Mouse (Mus musculus) C2C12 (cell line): ENCODE measurements around the gene Tiprl. TPM values are rescaled to one million over a fixed set of nuclear protein-coding genes. Genes with fewer than 3 reads are reported as not detected.

ENCODE experiments used
- H3K27me3 ChIP-seq: one replicate; pipeline ENCODE4 v1.6.1; 2011; ENCODE audit not compliant: control insufficient read depth, insufficient read depth, insufficient read length
- H3K36me3 ChIP-seq: one replicate; pipeline ENCODE4 v1.6.1; 2011; ENCODE audit not compliant: control insufficient read depth, insufficient read depth
- H3K4me3 ChIP-seq: one replicate; pipeline ENCODE4 v1.5.1; 2011; ENCODE audit warnings: mild to moderate bottlenecking, control low read depth; ENCODE audit not compliant: poor library complexity, insufficient read depth, severe bottlenecking
- H3K79me2 ChIP-seq: one replicate; pipeline ENCODE4 v1.6.1; 2011; ENCODE audit not compliant: control insufficient read depth, insufficient read depth
- H3K79me3 ChIP-seq: one replicate; pipeline ENCODE4 v1.6.1; 2011; ENCODE audit warnings: low read depth, control low read depth
- H3ac ChIP-seq: one replicate; pipeline ENCODE3; 2011; ENCODE audit warnings: low read depth; ENCODE audit not compliant: control insufficient read depth, insufficient read length
- CEBPB ChIP-seq: IDR thresholded peaks from one replicate; pipeline ENCODE4 v1.6.1; 2011; ENCODE audit warnings: low read depth, mild to moderate bottlenecking, control low read depth, moderate library complexity
- CTCF ChIP-seq: IDR thresholded peaks from one replicate; pipeline ENCODE4 v1.5.1; 2011; ENCODE audit not compliant: control insufficient read depth, insufficient read depth, insufficient read length
- FOSL1 ChIP-seq: IDR thresholded peaks from one replicate; pipeline ENCODE4 v1.8.0; 2011; ENCODE audit warnings: mild to moderate bottlenecking, low read length; ENCODE audit not compliant: poor library complexity, insufficient read depth, severe bottlenecking
- MAX ChIP-seq: IDR thresholded peaks from one replicate; pipeline ENCODE4 v1.6.1; 2011; ENCODE audit warnings: mild to moderate bottlenecking, control low read depth
- MYOD1 ChIP-seq: IDR thresholded peaks from one replicate; pipeline ENCODE4 v1.6.1; 2011; ENCODE audit warnings: low read depth; ENCODE audit not compliant: control insufficient read depth, insufficient read length
- MYOG ChIP-seq: IDR thresholded peaks from one replicate; pipeline ENCODE4 v1.6.1; 2011; ENCODE audit not compliant: control insufficient read depth, insufficient read length; ENCODE audit errors: extremely low read depth
- USF1 ChIP-seq: IDR thresholded peaks from one replicate; pipeline ENCODE4 v1.6.1; 2011; ENCODE audit warnings: low read depth, mild to moderate bottlenecking, control low read depth, moderate library complexity
- polyA plus RNA-seq: library from polyadenylated mRNA; unstranded; fragments of >200 nt; fragmentation: generic; extraction: Trizol; gene quantifications from one replicate; pipeline ENCODE4 v1.2.1, GENCODE M21; 2012; ENCODE audit warnings: missing spikeins

Tiprl gene
- polyA plus RNA-seq, 1 experiment, result 31.3 TPM

DNA sequence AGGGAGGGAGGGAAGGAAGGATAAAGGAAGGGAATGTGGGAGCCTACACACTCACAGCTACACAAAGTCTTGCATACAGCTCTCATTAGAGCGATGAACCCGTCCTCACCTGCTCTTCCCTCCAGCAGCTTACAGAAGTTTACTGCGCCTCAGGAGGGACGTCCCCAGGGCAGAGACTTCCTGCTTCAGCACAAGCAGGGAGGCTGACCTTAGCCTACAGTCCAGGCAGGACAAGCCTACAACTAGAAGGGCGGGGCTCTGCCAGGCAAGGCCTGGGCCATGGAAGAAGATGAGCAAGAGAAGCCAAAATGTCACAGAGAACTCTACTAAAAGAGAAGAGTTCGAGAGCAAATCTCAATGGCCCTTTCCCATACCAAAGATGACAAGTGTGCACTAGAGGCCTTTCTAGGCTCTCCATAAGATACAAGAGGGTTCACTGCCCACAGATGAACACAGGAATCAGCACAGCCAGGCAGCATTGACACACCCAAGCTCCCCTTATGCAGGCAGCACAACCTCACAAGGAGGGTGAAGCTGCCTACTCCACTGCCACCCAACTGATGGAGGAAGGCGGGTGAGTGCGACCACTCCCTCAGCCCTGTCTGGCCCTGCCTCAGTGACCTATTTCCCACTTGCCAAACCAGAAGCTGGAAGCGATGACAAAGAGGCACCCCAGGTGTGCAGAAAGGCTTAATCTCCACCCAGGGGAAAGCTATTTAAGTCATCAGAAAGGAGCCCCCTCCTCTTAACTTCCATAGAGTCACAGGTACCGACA is 47.8 kb downstream of the Tiprl start:
- no peak overlapping the region for H3ac ChIP-seq
- TF ChIP-seq FOSL1 (no peak), MAX (no peak), MYOD1 (no peak), CEBPB (no peak), MYOG (no peak), CTCF (no peak), USF1 (no peak)
- peaks cover 7% of the 10 kb centered on the region for H3K79me3 ChIP-seq
- H3K4me3 ChIP-seq, result no peak overlapping the region
- no peaks in the 10 kb centered on the region for H3K27me3 ChIP-seq
- H3K36me3 ChIP-seq, result no peaks in the 10 kb centered on the region
- H3K79me2 ChIP-seq, result peaks cover 13% of the 10 kb centered on the region

DNA sequence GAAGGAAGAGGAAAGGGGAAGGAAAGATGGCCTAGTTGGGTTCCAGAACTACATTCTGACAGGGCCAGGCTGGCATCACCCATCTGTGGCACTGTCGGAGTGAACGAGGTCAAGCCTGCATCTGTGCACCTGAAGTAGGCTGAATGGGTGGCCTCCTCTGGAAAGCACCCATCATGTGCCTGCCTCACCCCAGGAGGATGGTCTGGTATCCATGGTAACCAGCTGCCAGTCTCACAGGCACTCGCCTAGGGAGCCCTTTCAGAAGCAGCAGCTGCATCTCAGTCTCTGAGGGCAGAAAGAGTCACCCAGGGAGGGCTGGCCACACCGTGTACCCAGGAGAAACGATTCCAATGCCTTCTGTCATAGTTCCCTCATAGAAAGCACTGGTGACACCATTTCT is 49.4 kb downstream of the Tiprl start:
- no peaks in the 10 kb centered on the region for H3K27me3 ChIP-seq
- no peak overlapping the region for H3ac ChIP-seq
- H3K4me3 ChIP-seq, result no peak overlapping the region
- H3K79me2 ChIP-seq, result peaks cover 1% of the 10 kb centered on the region
- TF ChIP-seq MYOG (no peak), FOSL1 (no peak), USF1 (no peak), CEBPB (no peak)
- no peaks in the 10 kb centered on the region for H3K36me3 ChIP-seq
- H3K79me3 ChIP-seq, result peaks cover under 1% of the 10 kb centered on the region

DNA sequence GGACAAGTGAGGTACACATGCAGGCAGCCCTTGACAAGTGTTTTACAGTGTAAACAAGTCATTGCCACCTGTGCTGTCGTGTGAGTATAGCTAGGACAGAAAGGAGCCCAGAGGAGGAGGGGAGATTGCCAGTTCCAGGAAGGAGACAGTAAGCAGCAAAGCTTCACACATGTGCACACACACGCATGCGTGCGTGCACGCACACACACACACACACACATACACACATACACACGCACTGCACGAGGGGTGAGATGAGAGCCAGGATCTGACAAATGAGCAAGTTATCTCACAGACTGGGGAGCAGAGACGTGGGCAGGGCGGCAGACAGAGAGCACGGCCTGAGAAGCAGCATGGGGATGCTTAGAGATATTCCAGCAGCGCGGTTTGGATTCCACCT is 50.3 kb downstream of the Tiprl start:
- H3K79me2 ChIP-seq, result no peaks in the 10 kb centered on the region
- no peak overlapping the region for H3ac ChIP-seq
- no peaks in the 10 kb centered on the region for H3K36me3 ChIP-seq
- no peak for TF ChIP-seq MYOD1
- no peak for TF ChIP-seq MYOG
- no peak for TF ChIP-seq USF1
- TF ChIP-seq CEBPB, result no peak
- TF ChIP-seq CTCF, result no peak
- no peak for TF ChIP-seq MAX
- TF ChIP-seq FOSL1, result no peak
- H3K79me3 ChIP-seq, result no peaks in the 10 kb centered on the region
- no peak overlapping the region for H3K4me3 ChIP-seq
- no peaks in the 10 kb centered on the region for H3K27me3 ChIP-seq

DNA sequence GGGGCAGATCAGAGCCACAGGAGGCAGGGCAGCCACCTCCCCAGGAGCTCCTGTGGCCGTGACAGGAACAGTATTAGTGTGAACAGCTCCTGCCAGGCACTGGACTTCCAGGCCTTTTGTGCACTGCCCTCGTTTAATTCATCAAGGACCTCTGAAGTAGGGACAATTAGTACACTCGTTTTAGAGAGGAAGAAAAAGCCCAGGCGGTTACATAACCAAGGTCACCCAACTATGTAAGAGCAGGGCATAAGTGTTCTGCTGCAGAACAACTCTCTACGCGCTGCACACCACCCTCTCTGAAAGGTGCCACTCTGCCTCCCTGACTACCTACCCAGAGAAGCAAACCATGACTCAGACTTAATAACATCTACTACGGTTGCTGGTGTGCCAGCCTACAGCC is 51.7 kb downstream of the Tiprl start:
- no peaks in the 10 kb centered on the region for H3K27me3 ChIP-seq
- no peaks in the 10 kb centered on the region for H3K79me2 ChIP-seq
- TF ChIP-seq USF1, result no peak
- TF ChIP-seq FOSL1, result no peak
- no peak for TF ChIP-seq CTCF
- TF ChIP-seq MYOG, result no peak
- TF ChIP-seq CEBPB, result no peak
- no peak for TF ChIP-seq MYOD1
- no peak for TF ChIP-seq MAX
- H3K79me3 ChIP-seq, result no peaks in the 10 kb centered on the region
- no peak overlapping the region for H3ac ChIP-seq
- H3K36me3 ChIP-seq, result no peaks in the 10 kb centered on the region
- no peak overlapping the region for H3K4me3 ChIP-seq

GRCm38 (mm10) chr1:165184178-165184577 is 52.6 kb downstream of the Tiprl start:
- Histone ChIP-seq H3K27me3 (no peaks in the 10 kb centered on the region), H3K36me3 (no peaks in the 10 kb centered on the region), H3ac (no peak overlapping the region), H3K79me2 (no peaks in the 10 kb centered on the region), H3K79me3 (no peaks in the 10 kb centered on the region), H3K4me3 (no peak overlapping the region)
- TF ChIP-seq USF1, result no peak
- TF ChIP-seq FOSL1, result no peak
- no peak for TF ChIP-seq CTCF
- TF ChIP-seq MAX, result no peak
- no peak for TF ChIP-seq MYOD1
- no peak for TF ChIP-seq MYOG
- no peak for TF ChIP-seq CEBPB

DNA sequence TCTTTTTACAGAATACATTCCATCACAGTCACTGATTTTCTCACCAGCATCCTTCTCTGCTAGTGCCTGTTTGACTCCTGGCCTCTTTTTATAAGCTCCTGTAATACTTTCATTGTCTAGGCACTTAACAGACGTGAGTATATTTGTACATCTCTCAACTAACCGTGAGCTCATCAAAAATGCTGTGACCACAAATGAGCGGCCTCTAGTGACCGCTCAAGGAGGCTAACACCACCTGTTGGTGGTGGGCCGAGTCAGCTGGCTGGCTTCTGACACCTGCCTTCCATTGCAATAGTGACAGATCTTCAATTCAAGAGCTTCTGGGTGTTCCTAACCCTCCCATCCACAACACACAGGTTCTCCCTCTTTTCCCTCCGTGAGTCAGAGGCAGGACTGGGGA is 53.4 kb downstream of the Tiprl start:
- no peak for TF ChIP-seq USF1
- no peak for TF ChIP-seq CTCF
- no peak for TF ChIP-seq CEBPB
- no peak for TF ChIP-seq MYOG
- TF ChIP-seq MYOD1, result peak; percentile 29
- TF ChIP-seq MAX, result no peak
- Histone ChIP-seq H3ac (no peak overlapping the region), H3K79me2 (no peaks in the 10 kb centered on the region), H3K36me3 (peaks cover 3% of the 10 kb centered on the region), H3K27me3 (no peaks in the 10 kb centered on the region), H3K4me3 (no peak overlapping the region), H3K79me3 (no peaks in the 10 kb centered on the region)
